Mouse (Mus musculus) heart, embryonic 11.5 days (tissue): Measurements from ENCODE around the gene Gm21858. TPM values are rescaled to one million over a fixed set of nuclear protein-coding genes. Genes with fewer than 3 reads are reported as not detected.
"Not testable (repeated sequence)": the region's sequence is repeated elsewhere in the genome, so short reads cannot be mapped to it uniquely, and the experiment has no call there.

ENCODE experiments used
- ATAC-seq: fragments of 200-750 bp; cut with Nextera tagmentation; replicated peaks from 2 replicates; pipeline ENCODE4 v1.8.0; 2017; ENCODE audit warnings: moderate library complexity; ENCODE audit not compliant: insufficient number of reproducible peaks, low FRiP score, low TSS enrichment
- H3K27ac ChIP-seq: fragments of 300-500 bp; sonication (generic); 2 replicates; pipeline ENCODE4 v1.5.1; 2014; ENCODE audit warnings: mild to moderate bottlenecking, low read depth, low read length
- H3K27me3 ChIP-seq: fragments of 300-500 bp; sonication (generic); 2 replicates; pipeline ENCODE4 v1.6.1; 2014; ENCODE audit warnings: mild to moderate bottlenecking, low read length, mixed read lengths; ENCODE audit not compliant: control insufficient read depth, insufficient read depth
- H3K36me3 ChIP-seq: fragments of 300-500 bp; sonication (generic); 2 replicates; pipeline ENCODE4 v1.6.1; 2014; ENCODE audit warnings: mild to moderate bottlenecking, low read length, moderate library complexity, mixed read lengths; ENCODE audit not compliant: control insufficient read depth, insufficient read depth
- H3K4me1 ChIP-seq: fragments of 300-500 bp; sonication (generic); 2 replicates; pipeline ENCODE4 v1.6.1; 2014; ENCODE audit warnings: low read length; ENCODE audit not compliant: control insufficient read depth, insufficient read depth
- H3K4me2 ChIP-seq: fragments of 300-500 bp; sonication (generic); 2 replicates; pipeline ENCODE4 v1.6.1; 2014; ENCODE audit warnings: mild to moderate bottlenecking, moderate library complexity
- H3K4me3 ChIP-seq: fragments of 300-500 bp; sonication (generic); 2 replicates; pipeline ENCODE4 v1.5.1; 2014; ENCODE audit warnings: low read depth, low read length
- H3K9ac ChIP-seq: fragments of 300-500 bp; sonication (generic); 2 replicates; pipeline ENCODE4 v1.6.1; 2014; ENCODE audit warnings: mild to moderate bottlenecking, low read depth, low read length, moderate library complexity
- H3K9me3 ChIP-seq: fragments of 300-500 bp; sonication (generic); replicated peaks from 2 replicates; pipeline ENCODE4 v1.6.1; 2016; ENCODE audit warnings: low read length; ENCODE audit not compliant: control insufficient read depth
- WGBS: fragments of 180-500 bp; shearing (Covaris S2); extraction: QIAGEN DNeasy Blood & Tissue Kit; methylation state at CpG from one replicate; pipeline ENCODE4 v1.1.7; 2014; ENCODE audit not compliant: insufficient replicate concordance; 5-methylcytosine and 5-hydroxymethylcytosine counted together
- polyA plus RNA-seq: library from polyadenylated mRNA; unstranded; fragments of >200 nt; fragmentation: Nextera tagmentation; extraction: Ambion mirVana; gene quantifications from 2 replicates; pipeline ENCODE4 v1.2.1, GENCODE M21; 2014

The Gm21858 gene
- polyA plus RNA-seq: not detected in 2 replicates

GRCm38 (mm10) chrY:55731456-55731855, at the start of gene Gm21858:
TSS of gene Gm21858 (plus strand) at chrY:55731756.
- H3K4me2 ChIP-seq, H3K27me3 ChIP-seq, H3K4me1 ChIP-seq, H3K27ac ChIP-seq, H3K36me3 ChIP-seq, H3K9me3 ChIP-seq, ATAC-seq, H3K9ac ChIP-seq, H3K4me3 ChIP-seq: not testable (repeated sequence)
- WGBS: no CpG with 5 or more reads among the region's 6 CpGs
